Mouse (Mus musculus): ENCODE measurements around the gene Syt12. TPM values are rescaled to one million over a fixed set of nuclear protein-coding genes. Genes with fewer than 3 reads are reported as not detected.
A peak's percentile ranks its signal among the peaks of the same experiment; 100 is the strongest.

Gene Syt12
- total and polyA plus RNA-seq, 3 experiments: not detected

DNA sequence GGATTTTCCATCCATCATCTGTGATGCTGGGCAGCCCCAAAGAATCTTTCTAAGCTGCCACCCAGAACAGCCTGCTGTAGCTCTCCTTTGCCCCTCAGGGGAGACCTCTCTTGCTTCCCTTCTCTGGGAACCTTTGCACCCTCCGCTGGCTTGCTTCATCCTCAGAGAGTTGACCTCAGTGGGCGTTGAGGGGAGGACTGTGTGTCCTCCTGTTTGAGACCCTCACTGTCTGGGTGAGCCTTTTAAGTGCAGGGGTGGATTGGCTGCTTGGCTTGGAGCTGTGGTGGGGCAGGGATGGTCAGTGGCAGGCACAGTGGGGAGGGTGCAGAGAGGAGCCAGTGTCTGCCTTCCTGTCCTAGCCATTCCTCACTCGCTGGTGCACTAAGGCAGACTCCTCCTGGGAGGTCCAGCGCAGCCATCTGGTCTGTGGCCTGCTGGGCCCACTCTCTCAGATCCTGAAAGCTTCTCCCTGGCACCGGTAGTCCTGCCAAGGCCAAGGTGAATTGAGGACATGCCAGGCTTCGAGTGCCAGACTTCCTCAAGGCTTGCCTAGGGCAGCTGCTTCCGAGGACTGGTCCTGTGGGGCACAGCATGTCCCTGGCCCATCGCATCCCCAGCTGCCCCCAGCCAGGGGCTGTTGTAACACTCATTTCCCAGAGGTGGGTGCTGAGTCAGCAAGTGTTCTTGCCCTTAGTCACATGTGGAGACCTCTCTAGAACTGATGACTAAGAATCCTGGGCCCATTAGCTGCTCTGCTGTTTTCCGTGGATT, 15.5 kb upstream of the Syt12 start:
- TF ChIP-seq MAFK (IDR thresholded peaks at IDR 0.05; ENCODE audit: borderline replicate concordance, low read depth, low read length) (peak; percentile 53; the same call in 1 of the 2 replicates), SMC3 (IDR thresholded peaks at IDR 0.05; ENCODE audit: low read depth, low read length) (no peak), MAX (IDR thresholded peaks at IDR 0.05; ENCODE audit: low read length) (no peak), MXI1 (IDR thresholded peaks at IDR 0.05; ENCODE audit: low read depth, low read length) (no peak), ELF1 (IDR thresholded peaks at IDR 0.05; ENCODE audit: low read depth, low read length) (no peak)
- Histone ChIP-seq H3K27ac (ENCODE audit: control insufficient read depth, low read depth, low read length) (no peak overlapping the region), H3K9ac (ENCODE audit: control insufficient read depth, low read depth, low read length, poor library complexity, severe bottlenecking) (no peak overlapping the region), H3K4me3 (ENCODE audit: control insufficient read depth in 1 of 2, insufficient read depth in 1 of 2, low read depth in 2 of 2, low read length in 2 of 2) (no peak overlapping the region), H3K9me3 (replicated peaks; ENCODE audit: insufficient read depth, low read length) (no peaks in the 10 kb centered on the region), H3K79me2 (ENCODE audit: control insufficient read depth, insufficient read depth, low read length, poor library complexity) (no peaks in the 10 kb centered on the region), H3K27me3 (ENCODE audit: control insufficient read depth in 1 of 2, insufficient read depth in 2 of 2, low read length in 2 of 2) (peaks cover 4% of the 10 kb centered on the region in 2 experiments), H3K36me3 (ENCODE audit: control insufficient read depth in 1 of 2, insufficient read depth in 2 of 2, low read length in 2 of 2) (no peaks in the 10 kb centered on the region), H3K4me1 (ENCODE audit: control insufficient read depth in 1 of 2, insufficient read depth in 2 of 2, low read length in 2 of 2) (no peaks in the 10 kb centered on the region)
- no peak for DNase-seq (ENCODE audit: low read depth, low spot score)

- TF ChIP-seq CTCF (IDR thresholded peaks at IDR 0.05 in 2 of 3, conservative IDR thresholded peaks at IDR 0.05 in 1 of 3; ENCODE audit: control insufficient read depth in 1 of 3, insufficient read depth in 1 of 3, low read depth in 2 of 3, low read length in 3 of 3, poor library complexity in 1 of 3, severe bottlenecking in 1 of 3) (no peak), USF1 (IDR thresholded peaks at IDR 0.05; ENCODE audit: low read depth, low read length) (no peak), MAZ (IDR thresholded peaks at IDR 0.05; ENCODE audit: low read depth, low read length) (no peak), HCFC1 (IDR thresholded peaks at IDR 0.05; ENCODE audit: low read depth, low read length) (no peak), GATA1 (IDR thresholded peaks at IDR 0.05; ENCODE audit: low read depth, low read length) (no peak), KAT2A (conservative IDR thresholded peaks at IDR 0.05; ENCODE audit: low read depth, low read length) (no peak), NRF1 (IDR thresholded peaks at IDR 0.05; ENCODE audit: insufficient read depth, low read depth, low read length, poor library complexity, severe bottlenecking) (no peak), SMC3 (IDR thresholded peaks at IDR 0.05; ENCODE audit: low read depth, low read length) (no peak), JUND (IDR thresholded peaks at IDR 0.05; ENCODE audit: low read depth, low read length) (no peak), EP300 (IDR thresholded peaks at IDR 0.05; ENCODE audit: low read depth in 1 of 2, low read length in 2 of 2) (no peak), RCOR1 (IDR thresholded peaks at IDR 0.05; ENCODE audit: low read depth, low read length) (no peak), RAD21 (IDR thresholded peaks at IDR 0.05; ENCODE audit: low read depth, low read length) (no peak), POLR2A (IDR thresholded peaks at IDR 0.05; ENCODE audit: control insufficient read depth in 1 of 2, insufficient read depth in 1 of 2, low read depth in 1 of 2, low read length in 2 of 2, poor library complexity in 1 of 2) (no peak), MXI1 (IDR thresholded peaks at IDR 0.05; ENCODE audit: low read depth, low read length) (no peak), MYB (IDR thresholded peaks at IDR 0.05; ENCODE audit: low read depth, low read length) (no peak), ELF1 (IDR thresholded peaks at IDR 0.05; ENCODE audit: low read depth, low read length) (no peak), TCF12 (IDR thresholded peaks at IDR 0.05; ENCODE audit: low read depth, low read length) (no peak), POLR2AphosphoS5 (IDR thresholded peaks at IDR 0.05; ENCODE audit: borderline replicate concordance, low read depth, low read length) (no peak), ZMIZ1 (IDR thresholded peaks at IDR 0.05; ENCODE audit: low read depth, low read length) (no peak), ZKSCAN1 (IDR thresholded peaks at IDR 0.05; ENCODE audit: low read depth, low read length) (no peak)
- Histone ChIP-seq H3K9ac (ENCODE audit: control insufficient read depth, low read depth, low read length, poor library complexity, severe bottlenecking) (no peak overlapping the region), H3K9me3 (replicated peaks; ENCODE audit: insufficient read depth, low read length) (no peaks in the 10 kb centered on the region), H3K4me1 (ENCODE audit: control insufficient read depth in 1 of 2, insufficient read depth in 2 of 2, low read length in 2 of 2) (no peaks in the 10 kb centered on the region), H3K79me2 (ENCODE audit: control insufficient read depth, insufficient read depth, low read length, poor library complexity) (no peaks in the 10 kb centered on the region), H3K4me3 (ENCODE audit: control insufficient read depth in 1 of 2, insufficient read depth in 1 of 2, low read depth in 2 of 2, low read length in 2 of 2) (no peak overlapping the region), H3K36me3 (ENCODE audit: control insufficient read depth in 1 of 2, insufficient read depth in 2 of 2, low read length in 2 of 2) (no peaks in the 10 kb centered on the region), H3K27ac (ENCODE audit: control insufficient read depth, low read depth, low read length) (no peak overlapping the region), H3K27me3 (ENCODE audit: control insufficient read depth in 1 of 2, insufficient read depth in 2 of 2, low read length in 2 of 2) (peaks cover 4 to 9% of the 10 kb centered on the region in 2 experiments)
- no peak for DNase-seq (ENCODE audit: low read depth, low spot score)
Observed at GRCm38 (mm10) chr19:4491080-4491695, 13.9 kb upstream of the Syt12 start.
